Mouse (Mus musculus): Measurements from ENCODE around the gene Slc6a20b. TPM values are rescaled to one million over a fixed set of nuclear protein-coding genes. Genes with fewer than 3 reads are reported as not detected.

The Slc6a20b gene
- polyA plus RNA-seq, 1 experiment from 2014 or later = 0.24 TPM

GRCm38 (mm10) chr9:123636771-123637170, 4.4 kb upstream of the Slc6a20b start:
- no peaks in the 10 kb centered on the region for H3K9me3 ChIP-seq
- H3K27me3 ChIP-seq = no peaks in the 10 kb centered on the region
- ATAC-seq = no peak
- no peak overlapping the region for H3K4me2 ChIP-seq (replicated peaks)
- WGBS = 69% methylated on average over 5 of the region's 5 CpGs
- H3K9ac ChIP-seq (replicated peaks) = no peak overlapping the region
- no peak overlapping the region for H3K27ac ChIP-seq
- no peak overlapping the region for H3K4me3 ChIP-seq (replicated peaks)
- no peaks in the 10 kb centered on the region for H3K4me1 ChIP-seq (replicated peaks)
- no peaks in the 10 kb centered on the region for H3K36me3 ChIP-seq

- H3K9me3 ChIP-seq = no peaks in the 10 kb centered on the region
- ATAC-seq = no peak
- no peak overlapping the region for H3K27ac ChIP-seq
- 93% methylated on average over 3 of the region's 3 CpGs for WGBS
- H3K4me3 ChIP-seq (replicated peaks) = no peak overlapping the region
- no peaks in the 10 kb centered on the region for H3K4me1 ChIP-seq (replicated peaks)
- no peak overlapping the region for H3K9ac ChIP-seq (replicated peaks)
- no peaks in the 10 kb centered on the region for H3K27me3 ChIP-seq
- H3K36me3 ChIP-seq = no peaks in the 10 kb centered on the region
- no peak overlapping the region for H3K4me2 ChIP-seq (replicated peaks)
These were observed 628 bp upstream of the Slc6a20b start for GRCm38 (mm10) chr9:123632993-123633392.

- H3K36me3 ChIP-seq = no peaks in the 10 kb centered on the region
- 90% methylated on average over 3 of the region's 3 CpGs for WGBS
- no peak for ATAC-seq
These were observed 699 bp downstream of the Slc6a20b start for GRCm38 (mm10) chr9:123631666-123632065.

DNA sequence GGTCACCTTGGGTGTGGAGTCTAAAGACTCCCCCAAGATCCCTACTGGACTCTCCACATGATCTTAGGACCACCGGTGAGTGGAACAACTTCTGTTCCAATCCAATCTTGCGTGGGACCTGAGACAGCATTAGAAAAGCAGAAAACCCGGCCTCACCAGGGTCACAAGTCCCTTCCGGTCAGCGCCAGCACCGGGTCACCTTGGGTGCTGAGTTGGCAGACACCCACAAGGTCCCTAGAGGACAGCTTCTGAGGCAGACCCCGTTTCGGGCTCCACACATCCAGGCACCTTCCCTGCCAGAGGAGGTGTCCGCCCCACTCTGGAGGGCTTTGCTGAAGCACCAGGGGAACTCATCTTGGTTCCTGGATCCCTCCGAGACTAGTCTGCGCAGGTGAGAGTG, 6.5 kb downstream of the Slc6a20b start:
- Histone ChIP-seq H3K27ac (no peak overlapping the region), H3K9ac (replicated peaks) (no peak overlapping the region), H3K9me3 (no peaks in the 10 kb centered on the region), H3K4me2 (replicated peaks) (no peak overlapping the region), H3K4me1 (replicated peaks) (no peaks in the 10 kb centered on the region), H3K27me3 (no peaks in the 10 kb centered on the region), H3K4me3 (replicated peaks) (no peak overlapping the region), H3K36me3 (no peaks in the 10 kb centered on the region)
- 93% methylated on average over 11 of the region's 11 CpGs for WGBS
- ATAC-seq = no peak

More at GRCm38 (mm10) chr9:123631666-123632065, 699 bp downstream of the Slc6a20b start:
- no peak overlapping the region for H3K4me2 ChIP-seq (replicated peaks)
- no peak overlapping the region for H3K27ac ChIP-seq
- no peaks in the 10 kb centered on the region for H3K27me3 ChIP-seq
- H3K9me3 ChIP-seq = no peaks in the 10 kb centered on the region
- H3K9ac ChIP-seq (replicated peaks) = no peak overlapping the region
- no peak overlapping the region for H3K4me3 ChIP-seq (replicated peaks)
- H3K4me1 ChIP-seq (replicated peaks) = no peaks in the 10 kb centered on the region

DNA sequence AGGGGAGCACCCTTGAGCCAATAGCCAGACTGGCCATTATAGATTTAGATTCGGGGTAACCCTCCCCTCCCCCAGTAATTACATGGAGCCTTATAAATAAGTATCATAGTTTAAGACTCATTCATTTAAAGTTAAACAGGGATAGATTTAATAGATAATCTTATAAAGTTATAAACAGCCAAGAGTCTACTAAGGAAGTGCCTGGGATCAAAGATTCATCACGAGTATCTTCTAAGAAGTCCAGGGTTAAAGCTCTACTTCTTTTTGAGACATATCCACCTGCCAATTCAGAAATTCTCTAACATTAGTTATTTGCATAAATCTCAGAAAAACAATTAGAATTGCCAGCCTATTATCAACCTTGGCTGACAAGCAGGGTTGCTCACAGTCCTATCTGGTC, 7.6 kb downstream of the Slc6a20b start:
- Histone ChIP-seq H3K9me3 (no peaks in the 10 kb centered on the region), H3K27ac (no peak overlapping the region), H3K27me3 (no peaks in the 10 kb centered on the region), H3K4me1 (replicated peaks) (no peaks in the 10 kb centered on the region), H3K9ac (replicated peaks) (no peak overlapping the region), H3K36me3 (no peaks in the 10 kb centered on the region), H3K4me2 (replicated peaks) (no peak overlapping the region), H3K4me3 (replicated peaks) (no peak overlapping the region)
- ATAC-seq = no peak
- 85% methylated on average over 2 of the region's 2 CpGs for WGBS

DNA sequence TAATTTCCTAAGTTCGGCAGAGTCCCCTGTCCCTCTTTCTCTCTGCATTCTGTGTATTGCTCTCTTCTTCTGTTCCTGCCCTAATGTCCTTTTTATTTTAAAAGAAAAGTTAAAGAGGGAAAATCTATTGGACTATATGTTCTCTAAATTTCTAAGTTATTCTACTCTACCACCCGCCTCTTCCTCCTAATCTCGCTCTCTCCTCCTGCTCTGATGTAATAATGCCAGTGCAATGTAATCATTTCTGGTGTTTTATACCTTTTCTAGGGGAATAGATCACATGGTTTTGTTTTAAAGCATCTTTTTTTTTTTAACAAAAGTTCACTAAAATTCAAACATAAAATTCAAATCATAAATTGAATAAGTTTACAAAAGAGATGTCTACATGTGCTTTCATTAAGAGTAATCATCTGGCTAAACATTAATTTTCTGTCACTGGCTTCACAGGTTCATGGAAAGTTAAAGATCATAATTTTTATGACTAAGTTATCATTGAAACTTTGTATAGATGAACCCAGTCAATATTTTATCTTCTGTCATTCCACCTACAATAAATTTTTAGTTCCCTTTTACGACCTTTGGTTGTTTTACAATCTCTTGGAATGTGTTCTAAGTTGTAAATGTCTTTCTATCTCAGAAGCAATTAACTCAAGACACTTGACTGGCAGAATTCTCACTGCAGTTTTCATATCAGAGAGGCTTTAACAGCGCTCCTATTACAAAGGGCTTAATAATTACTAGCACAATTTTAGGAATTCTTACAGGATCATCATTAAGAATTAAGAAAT, 11.9 kb downstream of the Slc6a20b start:
- no peak for ATAC-seq
- Histone ChIP-seq H3K4me3 (replicated peaks) (no peak overlapping the region), H3K27ac (no peak overlapping the region), H3K9me3 (no peaks in the 10 kb centered on the region), H3K4me1 (replicated peaks) (no peaks in the 10 kb centered on the region), H3K36me3 (no peaks in the 10 kb centered on the region), H3K27me3 (no peaks in the 10 kb centered on the region), H3K9ac (replicated peaks) (no peak overlapping the region), H3K4me2 (replicated peaks) (no peak overlapping the region)
- 89% methylated on average over 5 of the region's 5 CpGs for WGBS

GRCm38 (mm10) chr9:123601529-123601928, 30.8 kb downstream of the Slc6a20b start:
- ATAC-seq = no peak
- Histone ChIP-seq H3K27ac (no peak overlapping the region), H3K4me3 (replicated peaks) (no peak overlapping the region), H3K4me2 (replicated peaks) (no peak overlapping the region), H3K9ac (replicated peaks) (no peak overlapping the region), H3K4me1 (replicated peaks) (no peaks in the 10 kb centered on the region), H3K9me3 (no peaks in the 10 kb centered on the region), H3K36me3 (no peaks in the 10 kb centered on the region), H3K27me3 (no peaks in the 10 kb centered on the region)
- WGBS = 85% methylated on average over 1 of the region's 1 CpGs

DNA sequence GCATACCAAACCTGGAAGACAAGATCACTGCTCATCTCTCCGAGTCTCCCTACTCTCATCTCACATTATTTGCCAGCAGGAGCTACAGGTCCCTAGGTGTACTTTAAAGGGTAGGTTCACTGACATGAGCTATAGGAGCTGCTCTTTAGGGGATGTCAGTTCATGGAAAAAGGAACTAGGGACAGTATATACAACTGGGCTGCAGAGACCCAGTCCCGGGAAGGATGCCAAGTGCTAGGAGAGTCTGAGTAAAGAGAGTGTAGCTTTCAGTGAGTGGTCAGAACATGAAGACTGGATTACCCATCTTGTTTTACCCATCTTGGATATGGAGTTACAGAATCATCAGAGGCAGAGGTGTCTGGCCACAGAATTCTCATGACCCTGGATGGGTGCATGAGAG, 35.0 kb downstream of the Slc6a20b start:
- H3K27ac ChIP-seq = no peak overlapping the region
- no peaks in the 10 kb centered on the region for H3K27me3 ChIP-seq
- ATAC-seq = no peak
- peaks cover 16% of the 10 kb centered on the region for H3K36me3 ChIP-seq
- H3K9ac ChIP-seq (replicated peaks) = no peak overlapping the region
- no peaks in the 10 kb centered on the region for H3K9me3 ChIP-seq
- no peaks in the 10 kb centered on the region for H3K4me1 ChIP-seq (replicated peaks)
- H3K4me2 ChIP-seq (replicated peaks) = no peak overlapping the region
- whole genome bisulfite sequencing = 94% methylated on average over 2 of the region's 2 CpGs
- no peak overlapping the region for H3K4me3 ChIP-seq (replicated peaks)

DNA sequence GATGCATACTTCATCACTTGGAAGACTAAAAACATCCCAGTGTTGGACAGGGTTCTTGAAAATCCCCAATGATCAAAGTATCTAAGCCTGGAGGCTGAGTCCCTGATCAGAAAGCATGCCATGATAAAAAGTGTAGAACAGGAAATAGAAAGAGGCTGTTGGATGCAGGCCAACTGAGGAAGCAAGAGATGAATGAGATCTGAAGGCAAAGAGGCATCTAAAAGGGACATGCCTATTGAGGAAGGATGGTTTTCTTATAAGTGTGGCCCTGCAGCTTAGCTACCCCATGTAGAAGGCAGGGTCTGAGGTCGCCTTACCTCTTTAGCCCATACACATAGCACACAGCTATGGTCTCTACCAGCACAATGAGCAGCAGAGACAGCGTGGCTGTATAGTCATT, 35.5 kb downstream of the Slc6a20b start:
- Histone ChIP-seq H3K36me3 (peaks cover 16% of the 10 kb centered on the region), H3K9ac (replicated peaks) (no peak overlapping the region), H3K27ac (no peak overlapping the region), H3K9me3 (no peaks in the 10 kb centered on the region), H3K4me2 (replicated peaks) (no peak overlapping the region), H3K27me3 (no peaks in the 10 kb centered on the region), H3K4me3 (replicated peaks) (no peak overlapping the region), H3K4me1 (replicated peaks) (no peaks in the 10 kb centered on the region)
- WGBS = 93% methylated on average over 2 of the region's 2 CpGs
- no peak for ATAC-seq

GRCm38 (mm10) chr9:123595194-123595593, 37.2 kb downstream of the Slc6a20b start:
- no peaks in the 10 kb centered on the region for H3K27me3 ChIP-seq
- no peak for ATAC-seq
- H3K36me3 ChIP-seq = peaks cover 19% of the 10 kb centered on the region
- no peaks in the 10 kb centered on the region for H3K9me3 ChIP-seq
- H3K4me3 ChIP-seq (replicated peaks) = no peak overlapping the region
- 91% methylated on average over 4 of the region's 4 CpGs for WGBS
- no peaks in the 10 kb centered on the region for H3K4me1 ChIP-seq (replicated peaks)
- H3K4me2 ChIP-seq (replicated peaks) = no peak overlapping the region
- H3K27ac ChIP-seq = no peak overlapping the region
- H3K9ac ChIP-seq (replicated peaks) = no peak overlapping the region

GRCm38 (mm10) chr9:123589240-123589910, 43.0 kb downstream of the Slc6a20b start:
- no peaks in the 10 kb centered on the region for H3K4me1 ChIP-seq (replicated peaks)
- H3K27me3 ChIP-seq = no peaks in the 10 kb centered on the region
- H3K36me3 ChIP-seq = peaks cover 47% of the 10 kb centered on the region
- no peak overlapping the region for H3K9ac ChIP-seq (replicated peaks)
- no peak overlapping the region for H3K27ac ChIP-seq
- no peak overlapping the region for H3K4me3 ChIP-seq (replicated peaks)
- ATAC-seq = no peak
- H3K4me2 ChIP-seq (replicated peaks) = no peak overlapping the region
- no peaks in the 10 kb centered on the region for H3K9me3 ChIP-seq
- 87% methylated on average over 7 of the region's 7 CpGs for WGBS

GRCm38 (mm10) chr9:123577360-123578192, 54.8 kb downstream of the Slc6a20b start:
- H3K4me2 ChIP-seq (replicated peaks) = no peak overlapping the region
- no peak overlapping the region for H3K4me3 ChIP-seq (replicated peaks)
- H3K27me3 ChIP-seq = no peaks in the 10 kb centered on the region
- no peak overlapping the region for H3K27ac ChIP-seq
- H3K36me3 ChIP-seq = peaks cover 37% of the 10 kb centered on the region
- 87% methylated on average over 10 of the region's 10 CpGs for WGBS
- H3K9me3 ChIP-seq = no peaks in the 10 kb centered on the region
- no peak for ATAC-seq
- H3K9ac ChIP-seq (replicated peaks) = no peak overlapping the region
- no peaks in the 10 kb centered on the region for H3K4me1 ChIP-seq (replicated peaks)
